Mouse (Mus musculus): Measurements from ENCODE around the gene C1rb. TPM values are rescaled to one million over a fixed set of nuclear protein-coding genes. Genes with fewer than 3 reads are reported as not detected.
"Not testable (repeated sequence)": the region's sequence is repeated elsewhere in the genome, so short reads cannot be mapped to it uniquely, and the experiment has no call there.

The C1rb gene
- polyA plus RNA-seq, 1 experiment from 2014 or later, result not detected

DNA sequence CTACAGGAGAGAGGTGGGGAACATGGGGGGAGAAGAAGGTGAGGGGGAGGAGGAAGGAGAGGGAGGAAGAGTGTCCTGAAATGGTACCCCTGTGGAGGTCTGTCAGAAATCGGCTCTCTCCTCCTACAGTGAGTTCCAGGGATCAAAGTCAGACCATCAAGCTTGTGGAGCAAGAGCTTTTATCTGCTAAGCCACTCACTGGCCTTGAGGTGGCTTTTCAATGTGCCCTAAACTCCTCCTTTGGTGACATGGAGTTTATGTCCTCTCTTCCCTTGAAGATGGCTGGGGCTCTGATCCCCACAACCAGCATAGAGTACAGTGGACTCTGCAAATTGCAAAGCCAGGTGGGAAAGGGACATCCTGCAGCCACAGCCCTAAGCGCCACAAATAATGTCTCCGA is 22.1 kb upstream of the C1rb start:
- not testable (repeated sequence) for H3K4me1 ChIP-seq (replicated peaks; ENCODE audit: control insufficient read depth, insufficient read depth, low read length); DNase-seq (ENCODE audit: low spot score); H3K9me3 ChIP-seq (ENCODE audit: control insufficient read depth, low read length); H3K36me3 ChIP-seq (ENCODE audit: control insufficient read depth, insufficient read depth, low read length); H3K27me3 ChIP-seq (ENCODE audit: control insufficient read depth, insufficient read depth, low read length); ATAC-seq (ENCODE audit: low FRiP score); H3K4me3 ChIP-seq (ENCODE audit: low read depth, low read length); H3K9ac ChIP-seq (ENCODE audit: low read depth, low read length); H3K27ac ChIP-seq (ENCODE audit: low read depth, low read length); H3K4me2 ChIP-seq (replicated peaks; ENCODE audit: low read depth, low read length)
- 96% methylated on average over 2 of the region's 3 CpGs for WGBS

DNA sequence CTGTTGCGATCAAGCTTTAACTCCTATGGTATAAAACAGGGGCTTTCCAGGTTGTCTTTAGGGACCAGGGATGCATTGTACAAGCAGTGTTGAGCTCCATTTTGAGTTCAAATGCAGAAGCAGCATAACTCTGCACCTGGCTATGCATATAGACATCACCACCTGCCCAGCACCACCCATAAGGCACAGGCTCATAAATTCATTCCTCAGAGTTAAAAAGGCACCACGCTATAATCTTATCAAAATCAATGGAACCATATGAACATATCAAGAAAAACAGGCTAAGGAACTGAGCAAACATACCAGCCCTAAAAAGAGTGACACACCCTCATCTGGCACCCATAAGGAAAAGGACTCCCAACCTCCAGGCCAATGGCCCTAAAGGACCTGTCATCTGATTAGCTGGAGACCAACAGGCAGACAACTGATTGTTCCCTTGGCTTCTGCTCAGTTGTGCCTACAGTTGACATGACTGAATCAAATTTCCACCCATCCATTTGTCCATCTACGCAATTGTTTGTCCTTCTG is 21.0 kb upstream of the C1rb start:
- no peak overlapping the region for H3K4me2 ChIP-seq (replicated peaks; ENCODE audit: low read depth, low read length)
- WGBS, result 87% methylated on average over 3 of the region's 3 CpGs

DNA sequence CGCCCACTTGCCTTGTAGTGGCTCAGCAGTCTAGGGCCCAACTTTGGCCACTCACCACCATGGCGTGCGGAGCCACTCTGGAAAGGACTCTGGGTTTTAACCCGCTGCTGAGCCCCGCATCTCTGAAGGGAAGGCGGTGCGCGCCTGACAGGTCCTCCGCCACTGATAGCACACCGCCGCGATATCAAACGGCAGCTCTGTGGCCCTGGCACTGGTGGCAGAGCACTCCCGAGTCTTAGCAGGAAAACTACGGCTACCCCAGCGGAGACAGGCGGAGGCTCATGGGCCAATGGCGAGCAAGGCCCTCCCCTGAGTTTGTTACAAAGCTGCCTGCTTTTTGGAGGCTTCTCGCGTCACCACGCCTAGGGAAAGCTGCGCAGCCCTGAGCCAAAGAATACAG is 17.3 kb upstream of the C1rb start:
- Histone ChIP-seq H3K9me3 (ENCODE audit: control insufficient read depth, low read length) (no peaks in the 10 kb centered on the region), H3K4me2 (replicated peaks; ENCODE audit: low read depth, low read length) (no peak overlapping the region), H3K4me3 (ENCODE audit: low read depth, low read length) (no peak overlapping the region), H3K9ac (ENCODE audit: low read depth, low read length) (no peak overlapping the region), H3K36me3 (ENCODE audit: control insufficient read depth, insufficient read depth, low read length) (no peaks in the 10 kb centered on the region), H3K27ac (ENCODE audit: low read depth, low read length) (no peak overlapping the region), H3K4me1 (replicated peaks; ENCODE audit: control insufficient read depth, insufficient read depth, low read length) (no peaks in the 10 kb centered on the region), H3K27me3 (ENCODE audit: control insufficient read depth, insufficient read depth, low read length) (no peaks in the 10 kb centered on the region)
- DNase-seq (ENCODE audit: low spot score), result no peak
- ATAC-seq (ENCODE audit: low FRiP score), result no peak
- WGBS, result 69% methylated on average over 22 of the region's 22 CpGs

More for the DNA sequence above, 21.0 kb upstream of the C1rb start:
- no peaks in the 10 kb centered on the region for H3K36me3 ChIP-seq (ENCODE audit: control insufficient read depth, insufficient read depth, low read length)
- no peak overlapping the region for H3K4me3 ChIP-seq (ENCODE audit: low read depth, low read length)
- H3K4me1 ChIP-seq (replicated peaks; ENCODE audit: control insufficient read depth, insufficient read depth, low read length), result no peaks in the 10 kb centered on the region
- no peak for DNase-seq (ENCODE audit: low spot score)
- H3K27me3 ChIP-seq (ENCODE audit: control insufficient read depth, insufficient read depth, low read length), result no peaks in the 10 kb centered on the region
- H3K9me3 ChIP-seq (ENCODE audit: control insufficient read depth, low read length), result no peaks in the 10 kb centered on the region
- no peak overlapping the region for H3K9ac ChIP-seq (ENCODE audit: low read depth, low read length)
- H3K27ac ChIP-seq (ENCODE audit: low read depth, low read length), result no peak overlapping the region
- no peak for ATAC-seq (ENCODE audit: low FRiP score)

DNA sequence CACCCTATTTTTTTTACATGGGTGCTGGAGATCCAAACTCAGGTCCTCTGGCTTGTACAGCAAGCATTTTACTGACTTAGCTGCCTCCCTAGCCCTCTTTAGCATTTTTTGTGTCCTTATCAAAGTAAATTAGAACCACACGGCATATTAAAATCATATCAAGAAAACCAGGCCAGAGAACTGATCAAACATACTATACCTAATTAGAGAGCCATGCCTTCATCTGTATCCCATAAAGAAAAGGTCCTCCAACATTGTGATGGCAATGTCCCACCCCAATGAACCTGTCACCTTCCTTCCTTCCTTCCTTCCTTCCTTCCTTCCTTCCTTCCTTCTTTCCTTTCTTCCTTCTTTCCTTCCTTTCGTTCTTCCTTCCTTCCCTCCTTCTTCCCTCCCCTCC is 14.1 kb upstream of the C1rb start:
- not testable (repeated sequence) for ATAC-seq (ENCODE audit: low FRiP score); H3K27ac ChIP-seq (ENCODE audit: low read depth, low read length); H3K9me3 ChIP-seq (ENCODE audit: control insufficient read depth, low read length); H3K27me3 ChIP-seq (ENCODE audit: control insufficient read depth, insufficient read depth, low read length); H3K36me3 ChIP-seq (ENCODE audit: control insufficient read depth, insufficient read depth, low read length); H3K4me3 ChIP-seq (ENCODE audit: low read depth, low read length); H3K4me2 ChIP-seq (replicated peaks; ENCODE audit: low read depth, low read length); H3K9ac ChIP-seq (ENCODE audit: low read depth, low read length); H3K4me1 ChIP-seq (replicated peaks; ENCODE audit: control insufficient read depth, insufficient read depth, low read length); DNase-seq (ENCODE audit: low spot score)
- 78% methylated on average over 2 of the region's 2 CpGs for WGBS

DNA sequence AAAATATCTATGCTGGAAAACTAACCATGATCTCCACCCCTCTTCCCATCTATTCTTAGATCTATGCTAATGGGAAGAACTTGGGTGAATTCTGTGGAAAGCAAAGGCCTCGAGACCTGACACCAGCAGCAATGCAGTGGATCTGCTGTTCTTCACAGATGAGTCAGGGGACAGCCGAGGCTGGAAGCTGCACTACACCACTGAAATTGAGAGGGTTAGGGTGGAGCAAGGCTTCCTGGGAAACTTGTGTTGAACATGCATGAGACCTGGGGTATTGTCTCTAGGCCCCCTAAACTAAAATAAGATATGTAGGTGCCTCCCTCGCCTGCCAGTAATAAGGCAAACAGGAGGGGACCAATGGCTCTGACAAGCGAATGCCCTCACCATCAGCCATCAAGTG is 8.9 kb upstream of the C1rb start:
- not testable (repeated sequence) for H3K36me3 ChIP-seq (ENCODE audit: control insufficient read depth, insufficient read depth, low read length); DNase-seq (ENCODE audit: low spot score)

DNA sequence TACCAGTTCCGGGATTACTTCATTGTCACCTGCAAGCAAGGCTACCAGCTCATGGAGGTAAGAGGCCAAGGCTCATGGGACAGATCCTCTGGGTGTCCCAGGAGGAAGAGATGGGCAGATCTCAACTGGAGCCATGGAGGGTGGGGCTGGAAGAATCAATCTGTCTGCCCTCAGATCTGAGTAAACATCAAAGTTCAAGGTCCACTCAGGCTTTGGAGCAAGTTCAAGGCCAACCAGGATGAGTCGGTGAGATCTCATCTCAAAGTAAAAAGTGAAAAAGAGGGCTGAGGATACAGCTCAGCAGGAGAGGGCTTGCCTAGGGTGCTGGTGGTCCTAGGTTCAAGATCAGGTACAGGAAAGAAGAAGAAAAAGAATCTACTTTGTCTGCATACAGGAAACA is 8.5 kb upstream of the C1rb start:
- 100% methylated on average over 1 of the region's 2 CpGs for WGBS
- not testable (repeated sequence) for H3K4me2 ChIP-seq (replicated peaks; ENCODE audit: low read depth, low read length); H3K9ac ChIP-seq (ENCODE audit: low read depth, low read length); H3K4me3 ChIP-seq (ENCODE audit: low read depth, low read length); H3K36me3 ChIP-seq (ENCODE audit: control insufficient read depth, insufficient read depth, low read length); DNase-seq (ENCODE audit: low spot score); H3K27ac ChIP-seq (ENCODE audit: low read depth, low read length); ATAC-seq (ENCODE audit: low FRiP score); H3K4me1 ChIP-seq (replicated peaks; ENCODE audit: control insufficient read depth, insufficient read depth, low read length); H3K27me3 ChIP-seq (ENCODE audit: control insufficient read depth, insufficient read depth, low read length); H3K9me3 ChIP-seq (ENCODE audit: control insufficient read depth, low read length)

More for the DNA sequence above, 8.9 kb upstream of the C1rb start:
- ATAC-seq (ENCODE audit: low FRiP score); H3K27ac ChIP-seq (ENCODE audit: low read depth, low read length); H3K9ac ChIP-seq (ENCODE audit: low read depth, low read length); H3K9me3 ChIP-seq (ENCODE audit: control insufficient read depth, low read length); H3K4me1 ChIP-seq (replicated peaks; ENCODE audit: control insufficient read depth, insufficient read depth, low read length); H3K27me3 ChIP-seq (ENCODE audit: control insufficient read depth, insufficient read depth, low read length); H3K4me2 ChIP-seq (replicated peaks; ENCODE audit: low read depth, low read length); H3K4me3 ChIP-seq (ENCODE audit: low read depth, low read length): not testable (repeated sequence)
- WGBS, result 85% methylated on average over 4 of the region's 4 CpGs

DNA sequence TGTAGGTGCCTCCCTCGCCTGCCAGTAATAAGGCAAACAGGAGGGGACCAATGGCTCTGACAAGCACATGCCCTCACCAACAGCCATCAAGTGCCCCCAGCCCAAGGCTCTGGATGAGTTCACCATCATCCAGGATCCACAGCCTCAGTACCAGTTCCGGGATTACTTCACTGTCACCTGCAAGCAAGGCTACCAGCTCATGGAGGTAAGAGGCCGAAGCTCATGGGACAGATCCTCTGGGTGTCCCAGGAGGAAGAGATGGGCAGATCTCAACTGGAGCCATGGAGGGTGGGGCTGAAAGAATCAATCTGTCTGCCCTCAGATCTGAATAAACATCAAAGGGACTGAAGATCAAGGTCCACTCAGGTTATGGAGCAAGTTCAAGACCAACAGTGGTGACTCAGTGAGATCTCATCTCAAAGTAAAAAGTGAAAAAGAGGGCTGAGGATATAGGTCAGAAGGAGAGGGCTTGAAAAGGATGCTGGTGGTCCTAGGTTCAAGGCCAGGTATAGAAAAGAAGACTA is 5.1 kb downstream of the C1rb start:
- not testable (repeated sequence) for H3K36me3 ChIP-seq (ENCODE audit: control insufficient read depth, insufficient read depth, low read length); H3K9ac ChIP-seq (ENCODE audit: low read depth, low read length); H3K27ac ChIP-seq (ENCODE audit: low read depth, low read length); H3K27me3 ChIP-seq (ENCODE audit: control insufficient read depth, insufficient read depth, low read length); ATAC-seq (ENCODE audit: low FRiP score); DNase-seq (ENCODE audit: low spot score); H3K4me3 ChIP-seq (ENCODE audit: low read depth, low read length); H3K4me2 ChIP-seq (replicated peaks; ENCODE audit: low read depth, low read length); H3K4me1 ChIP-seq (replicated peaks; ENCODE audit: control insufficient read depth, insufficient read depth, low read length); H3K9me3 ChIP-seq (ENCODE audit: control insufficient read depth, low read length)
- WGBS, result 87% methylated on average over 3 of the region's 3 CpGs

DNA sequence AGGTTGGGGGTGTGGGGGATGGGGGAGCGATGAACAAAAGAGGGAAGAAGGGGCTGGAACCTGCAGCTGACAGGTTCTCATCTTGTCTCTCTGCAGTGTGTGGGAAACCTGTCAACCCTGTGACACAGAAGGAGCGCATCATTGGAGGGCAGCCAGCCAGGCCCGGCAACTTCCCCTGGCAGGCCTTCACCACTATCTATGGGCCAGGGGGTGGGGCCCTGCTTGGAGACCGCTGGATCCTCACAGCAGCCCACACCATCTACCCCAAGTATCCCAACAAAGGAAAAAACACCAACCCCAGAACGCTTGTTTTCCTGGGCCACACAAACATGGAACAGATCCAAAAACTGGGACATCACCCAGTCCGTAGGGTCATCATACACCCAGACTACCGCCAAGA is 10.1 kb downstream of the C1rb start:
- not testable (repeated sequence) for DNase-seq (ENCODE audit: low spot score); H3K9ac ChIP-seq (ENCODE audit: low read depth, low read length); H3K27me3 ChIP-seq (ENCODE audit: control insufficient read depth, insufficient read depth, low read length); H3K4me2 ChIP-seq (replicated peaks; ENCODE audit: low read depth, low read length); H3K9me3 ChIP-seq (ENCODE audit: control insufficient read depth, low read length); H3K36me3 ChIP-seq (ENCODE audit: control insufficient read depth, insufficient read depth, low read length); H3K4me1 ChIP-seq (replicated peaks; ENCODE audit: control insufficient read depth, insufficient read depth, low read length); H3K4me3 ChIP-seq (ENCODE audit: low read depth, low read length); H3K27ac ChIP-seq (ENCODE audit: low read depth, low read length)
- WGBS, result 89% methylated on average over 6 of the region's 7 CpGs
- ATAC-seq (ENCODE audit: low FRiP score), result 0 out of 2 replicates have a peak, but pooled peaks have one; percentile 33

DNA sequence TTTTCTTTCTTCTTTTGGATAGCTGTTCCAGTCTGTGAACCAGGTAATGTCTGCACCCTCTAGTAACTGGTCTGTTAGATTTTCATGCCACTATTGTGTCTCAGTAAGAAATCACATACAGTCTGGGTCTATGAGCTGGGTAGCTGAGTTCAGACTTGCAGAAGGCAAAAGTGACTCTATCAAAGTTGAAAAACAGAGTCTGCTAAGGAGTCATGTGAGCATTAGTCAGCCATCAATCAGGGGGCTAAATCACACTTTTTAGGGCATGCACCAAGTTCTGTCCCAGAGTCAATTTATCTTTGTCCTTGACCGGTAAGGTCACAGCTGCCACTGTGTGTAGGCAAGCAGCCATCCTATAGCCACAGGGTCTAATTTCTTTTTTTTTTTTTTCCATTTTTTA is 12.1 kb downstream of the C1rb start:
- DNase-seq (ENCODE audit: low spot score) (no peak), ATAC-seq (ENCODE audit: low FRiP score) (no peak)
- no peaks in the 10 kb centered on the region for H3K9me3 ChIP-seq (ENCODE audit: control insufficient read depth, low read length)
- H3K27ac ChIP-seq (ENCODE audit: low read depth, low read length), result no peak overlapping the region
- H3K9ac ChIP-seq (ENCODE audit: low read depth, low read length), result no peak overlapping the region
- no peak overlapping the region for H3K4me2 ChIP-seq (replicated peaks; ENCODE audit: low read depth, low read length)
- no peaks in the 10 kb centered on the region for H3K4me1 ChIP-seq (replicated peaks; ENCODE audit: control insufficient read depth, insufficient read depth, low read length)
- 96% methylated on average over 1 of the region's 1 CpGs for WGBS
- no peaks in the 10 kb centered on the region for H3K36me3 ChIP-seq (ENCODE audit: control insufficient read depth, insufficient read depth, low read length)
- H3K27me3 ChIP-seq (ENCODE audit: control insufficient read depth, insufficient read depth, low read length), result no peaks in the 10 kb centered on the region
- H3K4me3 ChIP-seq (ENCODE audit: low read depth, low read length), result no peak overlapping the region

All from hindbrain, embryonic 11.5 days (tissue).